Mouse (Mus musculus): ENCODE measurements around the gene Atxn7l1. TPM values are rescaled to one million over a fixed set of nuclear protein-coding genes. Genes with fewer than 3 reads are reported as not detected.
"Not testable (repeated sequence)": the region's sequence is repeated elsewhere in the genome, so short reads cannot be mapped to it uniquely, and the experiment has no call there.

The Atxn7l1 gene
- polyA plus RNA-seq, 1 experiment from 2014 or later, result 11.4 TPM

- H3K4me3 ChIP-seq (ENCODE audit: low read depth, low read length), result no peak overlapping the region
- 84% methylated on average over 7 of the region's 7 CpGs for WGBS
- no peak overlapping the region for H3K4me2 ChIP-seq (ENCODE audit: low read depth, low read length)
- H3K9me3 ChIP-seq (ENCODE audit: control insufficient read depth, low read length), result no peaks in the 10 kb centered on the region
- DNase-seq (ENCODE audit: low spot score) (no peak), ATAC-seq (ENCODE audit: low read depth) (no peak)
- no peaks in the 10 kb centered on the region for H3K27me3 ChIP-seq (replicated peaks; ENCODE audit: control insufficient read depth, insufficient read depth, low read length)
- H3K4me1 ChIP-seq (ENCODE audit: control insufficient read depth, insufficient read depth, low read length), result peaks cover 18% of the 10 kb centered on the region
- H3K27ac ChIP-seq (replicated peaks; ENCODE audit: low read depth, low read length), result no peak overlapping the region
- no peak overlapping the region for H3K9ac ChIP-seq (ENCODE audit: low read depth, low read length)
- H3K36me3 ChIP-seq (ENCODE audit: control insufficient read depth, insufficient read depth, low read length), result 0 out of 2 replicates have a peak, but pooled peaks cover 4% of the 10 kb centered on the region
These were observed 12.9 kb downstream of the Atxn7l1 start for GRCm38 (mm10) chr12:33160406-33160805.

GRCm38 (mm10) chr12:33162541-33162940, 15.0 kb downstream of the Atxn7l1 start:
- H3K36me3 ChIP-seq (ENCODE audit: control insufficient read depth, insufficient read depth, low read length), result 0 out of 2 replicates have a peak, but pooled peaks cover 4% of the 10 kb centered on the region
- peaks cover 18% of the 10 kb centered on the region for H3K4me1 ChIP-seq (ENCODE audit: control insufficient read depth, insufficient read depth, low read length)
- 23% methylated on average over 12 of the region's 12 CpGs for WGBS
- H3K4me2 ChIP-seq (ENCODE audit: low read depth, low read length), result peak overlapping the region; percentile 33
- H3K27ac ChIP-seq (replicated peaks; ENCODE audit: low read depth, low read length), result peak overlapping the region; percentile 71
- no peaks in the 10 kb centered on the region for H3K27me3 ChIP-seq (replicated peaks; ENCODE audit: control insufficient read depth, insufficient read depth, low read length)
- H3K9ac ChIP-seq (ENCODE audit: low read depth, low read length), result peak overlapping the region; percentile 40; the same call in 1 of the 2 replicates
- ATAC-seq (ENCODE audit: low read depth), result peak; percentile 68
- no peaks in the 10 kb centered on the region for H3K9me3 ChIP-seq (ENCODE audit: control insufficient read depth, low read length)
- H3K4me3 ChIP-seq (ENCODE audit: low read depth, low read length), result no peak overlapping the region
- DNase-seq (ENCODE audit: low spot score), result peak; percentile 84

DNA sequence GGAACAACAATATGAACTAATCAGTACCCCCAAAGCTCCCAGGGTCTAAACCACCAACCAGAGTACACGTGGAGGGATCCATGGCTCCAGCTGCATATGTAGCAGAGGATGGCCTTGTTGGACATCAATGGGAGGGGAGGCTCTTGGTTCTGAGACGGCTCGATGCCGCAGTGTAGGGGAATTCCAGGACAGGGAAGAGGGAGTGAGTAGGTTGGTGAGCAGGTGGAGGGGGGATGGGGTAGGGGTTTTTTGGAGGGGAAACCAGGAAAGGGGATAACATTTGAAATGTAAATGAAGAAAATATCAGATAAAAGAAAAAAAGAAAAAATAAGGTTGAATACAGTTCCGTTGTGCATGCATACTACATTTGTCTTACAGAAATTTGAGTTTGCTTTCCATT, 16.5 kb downstream of the Atxn7l1 start:
- H3K4me2 ChIP-seq (ENCODE audit: low read depth, low read length); H3K9me3 ChIP-seq (ENCODE audit: control insufficient read depth, low read length); H3K9ac ChIP-seq (ENCODE audit: low read depth, low read length); H3K4me3 ChIP-seq (ENCODE audit: low read depth, low read length); H3K27me3 ChIP-seq (replicated peaks; ENCODE audit: control insufficient read depth, insufficient read depth, low read length); H3K36me3 ChIP-seq (ENCODE audit: control insufficient read depth, insufficient read depth, low read length); H3K27ac ChIP-seq (replicated peaks; ENCODE audit: low read depth, low read length); ATAC-seq (ENCODE audit: low read depth); DNase-seq (ENCODE audit: low spot score): not testable (repeated sequence)
- H3K4me1 ChIP-seq (ENCODE audit: control insufficient read depth, insufficient read depth, low read length), result peaks cover 18% of the 10 kb centered on the region
- WGBS, result 87% methylated on average over 5 of the region's 5 CpGs

DNA sequence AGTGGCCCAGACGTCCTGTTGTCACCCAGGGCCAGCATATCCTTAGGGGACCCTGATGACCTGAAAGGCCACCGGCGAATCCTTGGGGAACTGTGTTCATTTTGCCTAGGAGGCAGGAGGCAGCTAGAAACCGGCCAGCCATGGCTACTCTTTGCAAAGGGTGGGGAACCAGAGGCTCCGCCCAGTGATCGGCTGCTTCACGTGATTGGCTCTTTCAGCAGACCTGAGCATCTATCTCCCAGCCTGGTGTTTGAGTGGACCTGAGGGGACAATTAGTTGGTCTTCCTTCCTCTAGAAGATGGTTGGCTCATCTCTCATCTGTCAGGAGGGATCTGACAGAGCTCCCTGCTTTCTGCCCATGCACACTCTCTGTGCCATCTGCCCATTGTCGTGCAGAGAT, 19.2 kb downstream of the Atxn7l1 start:
- DNase-seq (ENCODE audit: low spot score) (no peak), ATAC-seq (ENCODE audit: low read depth) (no peak)
- WGBS, result 62% methylated on average over 8 of the region's 8 CpGs

DNA sequence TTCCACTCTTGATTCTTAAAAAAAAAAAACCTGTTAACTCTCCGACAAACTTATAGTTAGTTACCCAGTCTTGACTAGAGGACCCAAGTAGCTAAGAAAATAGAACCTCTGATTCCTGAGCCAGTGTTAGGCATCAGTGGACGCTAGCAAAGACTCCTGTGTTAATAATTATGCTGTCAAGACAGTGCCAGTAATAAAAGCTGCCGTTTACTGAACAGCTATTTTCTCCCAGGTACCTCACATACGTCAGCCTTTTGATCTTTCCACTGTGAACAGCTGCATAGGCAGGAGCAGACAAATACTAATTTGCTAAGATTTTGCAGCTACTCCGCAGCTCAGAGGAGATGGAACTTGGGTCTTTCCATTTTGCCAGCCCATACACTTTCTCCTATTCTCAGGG, 20.1 kb downstream of the Atxn7l1 start:
- 65% methylated on average over 5 of the region's 5 CpGs for whole genome bisulfite sequencing
- Histone ChIP-seq H3K9ac (ENCODE audit: low read depth, low read length) (no peak overlapping the region), H3K4me3 (ENCODE audit: low read depth, low read length) (no peak overlapping the region), H3K36me3 (ENCODE audit: control insufficient read depth, insufficient read depth, low read length) (no peaks in the 10 kb centered on the region), H3K27me3 (replicated peaks; ENCODE audit: control insufficient read depth, insufficient read depth, low read length) (no peaks in the 10 kb centered on the region), H3K9me3 (ENCODE audit: control insufficient read depth, low read length) (no peaks in the 10 kb centered on the region), H3K27ac (replicated peaks; ENCODE audit: low read depth, low read length) (no peak overlapping the region), H3K4me2 (ENCODE audit: low read depth, low read length) (no peak overlapping the region), H3K4me1 (ENCODE audit: control insufficient read depth, insufficient read depth, low read length) (peaks cover 6% of the 10 kb centered on the region; the same call in 1 of the 2 replicates)
- DNase-seq (ENCODE audit: low spot score), result no peak
- ATAC-seq (ENCODE audit: low read depth), result no peak

More for the DNA sequence above, 19.2 kb downstream of the Atxn7l1 start:
- Histone ChIP-seq H3K36me3 (ENCODE audit: control insufficient read depth, insufficient read depth, low read length) (no peaks in the 10 kb centered on the region), H3K9me3 (ENCODE audit: control insufficient read depth, low read length) (no peaks in the 10 kb centered on the region), H3K4me3 (ENCODE audit: low read depth, low read length) (no peak overlapping the region), H3K9ac (ENCODE audit: low read depth, low read length) (no peak overlapping the region), H3K27ac (replicated peaks; ENCODE audit: low read depth, low read length) (no peak overlapping the region), H3K4me2 (ENCODE audit: low read depth, low read length) (no peak overlapping the region), H3K27me3 (replicated peaks; ENCODE audit: control insufficient read depth, insufficient read depth, low read length) (no peaks in the 10 kb centered on the region), H3K4me1 (ENCODE audit: control insufficient read depth, insufficient read depth, low read length) (peaks cover 14% of the 10 kb centered on the region)

- H3K27me3 ChIP-seq (replicated peaks; ENCODE audit: control insufficient read depth, insufficient read depth, low read length), result no peaks in the 10 kb centered on the region
- H3K4me2 ChIP-seq (ENCODE audit: low read depth, low read length), result no peak overlapping the region
- DNase-seq (ENCODE audit: low spot score) (no peak), ATAC-seq (ENCODE audit: low read depth) (no peak)
- no peaks in the 10 kb centered on the region for H3K9me3 ChIP-seq (ENCODE audit: control insufficient read depth, low read length)
- no peak overlapping the region for H3K27ac ChIP-seq (replicated peaks; ENCODE audit: low read depth, low read length)
- H3K36me3 ChIP-seq (ENCODE audit: control insufficient read depth, insufficient read depth, low read length), result no peaks in the 10 kb centered on the region
- H3K9ac ChIP-seq (ENCODE audit: low read depth, low read length), result no peak overlapping the region
- H3K4me1 ChIP-seq (ENCODE audit: control insufficient read depth, insufficient read depth, low read length), result no peaks in the 10 kb centered on the region
- H3K4me3 ChIP-seq (ENCODE audit: low read depth, low read length), result no peak overlapping the region
- WGBS, result 96% methylated on average over 2 of the region's 2 CpGs
These were observed 21.0 kb downstream of the Atxn7l1 start for GRCm38 (mm10) chr12:33168491-33168890.

- Histone ChIP-seq H3K4me2 (ENCODE audit: low read depth, low read length) (no peak overlapping the region), H3K9me3 (ENCODE audit: control insufficient read depth, low read length) (no peaks in the 10 kb centered on the region), H3K36me3 (ENCODE audit: control insufficient read depth, insufficient read depth, low read length) (no peaks in the 10 kb centered on the region), H3K4me3 (ENCODE audit: low read depth, low read length) (no peak overlapping the region), H3K9ac (ENCODE audit: low read depth, low read length) (no peak overlapping the region), H3K4me1 (ENCODE audit: control insufficient read depth, insufficient read depth, low read length) (peaks cover 5% of the 10 kb centered on the region), H3K27me3 (replicated peaks; ENCODE audit: control insufficient read depth, insufficient read depth, low read length) (no peaks in the 10 kb centered on the region), H3K27ac (replicated peaks; ENCODE audit: low read depth, low read length) (no peak overlapping the region)
- 90% methylated on average over 11 of the region's 11 CpGs for WGBS
- ATAC-seq (ENCODE audit: low read depth) (no peak), DNase-seq (ENCODE audit: low spot score) (no peak)
These were observed 22.4 kb downstream of the Atxn7l1 start for GRCm38 (mm10) chr12:33169777-33170494.

GRCm38 (mm10) chr12:33170822-33171221, 23.3 kb downstream of the Atxn7l1 start:
- no peaks in the 10 kb centered on the region for H3K36me3 ChIP-seq (ENCODE audit: control insufficient read depth, insufficient read depth, low read length)
- 86% methylated on average over 7 of the region's 7 CpGs for WGBS
- H3K9me3 ChIP-seq (ENCODE audit: control insufficient read depth, low read length), result no peaks in the 10 kb centered on the region
- no peak overlapping the region for H3K9ac ChIP-seq (ENCODE audit: low read depth, low read length)
- H3K4me3 ChIP-seq (ENCODE audit: low read depth, low read length), result no peak overlapping the region
- H3K27me3 ChIP-seq (replicated peaks; ENCODE audit: control insufficient read depth, insufficient read depth, low read length), result no peaks in the 10 kb centered on the region
- no peak overlapping the region for H3K4me2 ChIP-seq (ENCODE audit: low read depth, low read length)
- ATAC-seq (ENCODE audit: low read depth), result no peak
- no peak overlapping the region for H3K27ac ChIP-seq (replicated peaks; ENCODE audit: low read depth, low read length)
- peaks cover 13% of the 10 kb centered on the region for H3K4me1 ChIP-seq (ENCODE audit: control insufficient read depth, insufficient read depth, low read length)
- DNase-seq (ENCODE audit: low spot score), result peak; percentile 41

- Histone ChIP-seq H3K36me3 (ENCODE audit: control insufficient read depth, insufficient read depth, low read length) (no peaks in the 10 kb centered on the region), H3K9ac (ENCODE audit: low read depth, low read length) (no peak overlapping the region), H3K4me2 (ENCODE audit: low read depth, low read length) (no peak overlapping the region), H3K4me3 (ENCODE audit: low read depth, low read length) (no peak overlapping the region), H3K9me3 (ENCODE audit: control insufficient read depth, low read length) (no peaks in the 10 kb centered on the region), H3K4me1 (ENCODE audit: control insufficient read depth, insufficient read depth, low read length) (peaks cover 22% of the 10 kb centered on the region), H3K27me3 (replicated peaks; ENCODE audit: control insufficient read depth, insufficient read depth, low read length) (no peaks in the 10 kb centered on the region), H3K27ac (replicated peaks; ENCODE audit: low read depth, low read length) (no peak overlapping the region)
- DNase-seq (ENCODE audit: low spot score), result no peak
- no peak; the same call in 1 of the 2 replicates for ATAC-seq (ENCODE audit: low read depth)
- WGBS, result 81% methylated on average over 8 of the region's 9 CpGs
These were observed 25.4 kb downstream of the Atxn7l1 start for GRCm38 (mm10) chr12:33172926-33173325.
